Mouse (Mus musculus) olfactory bulb, adult 2 months (tissue): ENCODE measurements around the gene Ccnq.

Experiments used
- CTCF ChIP-seq: fragments of 200-500 bp; IDR thresholded peaks from 2 replicates; pipeline ENCODE4 v1.5.1; 2012; ENCODE audit warnings: low read depth, mild to moderate bottlenecking, low read length, moderate library complexity; ENCODE audit not compliant: insufficient read depth
- POLR2A ChIP-seq: fragments of 200-500 bp; IDR thresholded peaks from 2 replicates; pipeline ENCODE4 v1.6.1; 2012; ENCODE audit warnings: mild to moderate bottlenecking, low read depth, low read length, moderate library complexity; ENCODE audit not compliant: insufficient read depth

DNA sequence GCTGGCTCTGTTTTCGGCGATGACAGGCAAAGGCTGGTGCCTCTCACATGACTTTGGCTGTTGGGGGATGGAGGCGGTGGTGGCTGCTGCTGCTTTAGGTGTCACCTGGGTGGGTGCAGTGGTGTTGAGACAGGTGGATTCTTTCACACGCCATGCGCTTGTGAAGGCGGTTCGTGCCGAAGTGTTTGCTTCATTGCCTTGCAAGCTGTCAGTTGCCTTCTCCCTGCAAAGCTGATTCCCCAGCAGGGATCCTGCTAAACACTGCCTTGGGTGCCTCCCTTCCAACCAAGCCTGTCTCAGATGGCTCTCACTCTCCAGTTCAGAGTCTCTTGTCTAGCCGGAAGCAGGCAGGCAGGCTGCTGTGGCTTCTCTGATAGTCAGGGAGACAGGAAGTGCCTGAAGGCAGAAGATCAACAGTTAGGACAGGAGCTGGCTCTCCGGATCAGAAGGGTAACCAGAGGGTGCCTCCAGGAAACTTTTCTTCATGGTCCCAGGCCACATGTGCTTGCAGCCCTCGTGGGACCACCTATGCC is 20.3 kb upstream of the Ccnq start:
- TF ChIP-seq POLR2A (no peak), CTCF (no peak)
